Mouse (Mus musculus): ENCODE measurements around the gene Ddi2. TPM values are rescaled to one million over a fixed set of nuclear protein-coding genes. Genes with fewer than 3 reads are reported as not detected.

Gene Ddi2
- polyA plus RNA-seq, 1 experiment, result 30.9 TPM

DNA sequence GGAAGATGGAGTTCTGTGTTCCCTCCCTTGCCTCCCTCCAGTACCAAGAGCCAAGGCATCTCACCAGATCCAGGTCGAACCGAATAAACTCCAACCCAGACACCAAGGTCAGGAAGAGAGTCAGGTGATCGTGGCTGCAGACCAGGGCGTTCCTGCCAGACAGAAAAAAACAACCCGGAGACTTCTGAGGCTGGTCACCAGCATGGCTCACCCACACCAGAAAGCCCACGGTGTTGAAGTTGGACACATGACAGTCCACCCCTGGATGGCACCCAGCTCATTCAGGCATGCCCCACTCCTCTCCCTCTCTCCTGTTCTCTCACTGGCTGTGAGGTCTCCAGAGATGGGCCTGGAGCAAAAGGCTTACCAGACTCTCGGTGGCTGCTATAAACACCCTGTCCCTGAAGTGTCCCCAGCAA lies 81.9 kb downstream of the Ddi2 start:
- no peak for TF ChIP-seq POLR2A (IDR thresholded peaks at IDR 0.05; ENCODE audit: low read depth, low read length)
- no peak for TF ChIP-seq CTCF (IDR thresholded peaks at IDR 0.05; ENCODE audit: borderline replicate concordance, insufficient read depth, low read length)
- Histone ChIP-seq H3K4me1 (ENCODE audit: control insufficient read depth, insufficient read depth, low read length) (0 out of 2 replicates have a peak, but pooled peaks cover 2% of the 10 kb centered on the region), H3K27ac (ENCODE audit: insufficient read depth, low read length) (no peak overlapping the region), H3K4me3 (ENCODE audit: insufficient read depth, low read length) (no peak overlapping the region)

- Histone ChIP-seq H3K4me1 (ENCODE audit: control insufficient read depth, insufficient read depth, low read length) (0 out of 2 replicates have a peak, but pooled peaks cover 2% of the 10 kb centered on the region), H3K4me3 (ENCODE audit: insufficient read depth, low read length) (no peak overlapping the region), H3K27ac (ENCODE audit: insufficient read depth, low read length) (no peak overlapping the region)
- TF ChIP-seq POLR2A (IDR thresholded peaks at IDR 0.05; ENCODE audit: low read depth, low read length), result no peak
- no peak for TF ChIP-seq CTCF (IDR thresholded peaks at IDR 0.05; ENCODE audit: borderline replicate concordance, insufficient read depth, low read length)
These were observed 83.7 kb downstream of the Ddi2 start for GRCm38 (mm10) chr4:141639474-141639873.

- no peak overlapping the region for H3K27ac ChIP-seq (ENCODE audit: insufficient read depth, low read length)
- no peak for TF ChIP-seq POLR2A (IDR thresholded peaks at IDR 0.05; ENCODE audit: low read depth, low read length)
- TF ChIP-seq CTCF (IDR thresholded peaks at IDR 0.05; ENCODE audit: borderline replicate concordance, insufficient read depth, low read length), result no peak
- H3K4me1 ChIP-seq (ENCODE audit: control insufficient read depth, insufficient read depth, low read length), result no peaks in the 10 kb centered on the region
- H3K4me3 ChIP-seq (ENCODE audit: insufficient read depth, low read length), result no peak overlapping the region
These were observed 86.5 kb downstream of the Ddi2 start for GRCm38 (mm10) chr4:141636693-141637092.

DNA sequence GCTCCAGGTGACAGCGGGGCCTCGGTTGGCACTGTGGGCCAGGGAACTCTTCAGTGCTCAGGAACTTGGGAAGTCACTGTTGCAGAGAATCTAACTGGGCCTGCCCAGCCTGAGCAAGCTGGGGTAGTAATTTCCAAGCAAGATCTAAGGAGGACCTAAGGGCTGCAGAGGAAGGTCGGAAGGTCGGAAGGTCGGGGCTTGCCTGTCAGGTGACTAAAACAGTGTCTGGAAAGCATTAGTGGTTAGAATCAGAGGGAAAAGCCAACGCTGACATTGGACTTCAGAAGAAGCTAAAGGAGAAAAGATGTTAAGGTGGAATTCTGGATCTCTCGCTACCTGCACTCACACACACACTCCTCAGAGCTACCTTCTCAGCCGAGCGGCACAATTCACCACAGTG lies 87.2 kb downstream of the Ddi2 start:
- TF ChIP-seq CTCF (IDR thresholded peaks at IDR 0.05; ENCODE audit: borderline replicate concordance, insufficient read depth, low read length) (no peak), POLR2A (IDR thresholded peaks at IDR 0.05; ENCODE audit: low read depth, low read length) (no peak)
- Histone ChIP-seq H3K27ac (ENCODE audit: insufficient read depth, low read length) (no peak overlapping the region), H3K4me3 (ENCODE audit: insufficient read depth, low read length) (no peak overlapping the region), H3K4me1 (ENCODE audit: control insufficient read depth, insufficient read depth, low read length) (no peaks in the 10 kb centered on the region)

- Histone ChIP-seq H3K4me3 (ENCODE audit: insufficient read depth, low read length) (no peak overlapping the region), H3K27ac (ENCODE audit: insufficient read depth, low read length) (no peak overlapping the region)
- TF ChIP-seq CTCF (IDR thresholded peaks at IDR 0.05; ENCODE audit: borderline replicate concordance, insufficient read depth, low read length) (no peak), POLR2A (IDR thresholded peaks at IDR 0.05; ENCODE audit: low read depth, low read length) (no peak)
These were observed 90.9 kb downstream of the Ddi2 start for GRCm38 (mm10) chr4:141632111-141632873.

GRCm38 (mm10) chr4:141631250-141631649 lies 92.0 kb downstream of the Ddi2 start:
- Histone ChIP-seq H3K4me1 (ENCODE audit: control insufficient read depth, insufficient read depth, low read length) (no peaks in the 10 kb centered on the region), H3K27ac (ENCODE audit: insufficient read depth, low read length) (no peak overlapping the region), H3K4me3 (ENCODE audit: insufficient read depth, low read length) (no peak overlapping the region)
- TF ChIP-seq POLR2A (IDR thresholded peaks at IDR 0.05; ENCODE audit: low read depth, low read length) (no peak), CTCF (IDR thresholded peaks at IDR 0.05; ENCODE audit: borderline replicate concordance, insufficient read depth, low read length) (no peak)

More at GRCm38 (mm10) chr4:141632111-141632873, 90.9 kb downstream of the Ddi2 start:
- no peaks in the 10 kb centered on the region for H3K4me1 ChIP-seq (ENCODE audit: control insufficient read depth, insufficient read depth, low read length)

GRCm38 (mm10) chr4:141630021-141630420 lies 93.2 kb downstream of the Ddi2 start:
- no peaks in the 10 kb centered on the region for H3K4me1 ChIP-seq (ENCODE audit: control insufficient read depth, insufficient read depth, low read length)
- H3K27ac ChIP-seq (ENCODE audit: insufficient read depth, low read length), result no peak overlapping the region
- TF ChIP-seq POLR2A (IDR thresholded peaks at IDR 0.05; ENCODE audit: low read depth, low read length) (no peak), CTCF (IDR thresholded peaks at IDR 0.05; ENCODE audit: borderline replicate concordance, insufficient read depth, low read length) (no peak)
- H3K4me3 ChIP-seq (ENCODE audit: insufficient read depth, low read length), result no peak overlapping the region

GRCm38 (mm10) chr4:141628661-141629060 lies 94.6 kb downstream of the Ddi2 start:
- no peaks in the 10 kb centered on the region for H3K4me1 ChIP-seq (ENCODE audit: control insufficient read depth, insufficient read depth, low read length)
- H3K4me3 ChIP-seq (ENCODE audit: insufficient read depth, low read length), result no peak overlapping the region
- H3K27ac ChIP-seq (ENCODE audit: insufficient read depth, low read length), result no peak overlapping the region
- TF ChIP-seq POLR2A (IDR thresholded peaks at IDR 0.05; ENCODE audit: low read depth, low read length) (no peak), CTCF (IDR thresholded peaks at IDR 0.05; ENCODE audit: borderline replicate concordance, insufficient read depth, low read length) (no peak)

Other genes starting within 250 kb of the Ddi2 start
- 20.7 and 21.2 TPM in 2 replicates for gene Spen, start 184.8 kb downstream of the Ddi2 start, polyA plus RNA-seq (2011; ENCODE audit: insufficient read length, low read depth, missing spikeins)
- 72.4 and 90.1 TPM in 2 replicates for gene Fblim1, start 117.3 kb downstream of the Ddi2 start, polyA plus RNA-seq (2011; ENCODE audit: insufficient read length, low read depth, missing spikeins)
- not detected in 2 replicates for gene Tmem82, start 104.8 kb downstream of the Ddi2 start, polyA plus RNA-seq (2011; ENCODE audit: insufficient read length, low read depth, missing spikeins)
- gene Slc25a34, start 99.6 kb downstream of the Ddi2 start, polyA plus RNA-seq (2011; ENCODE audit: insufficient read length, low read depth, missing spikeins), result 0.19 TPM in 1 of 2 replicates, not detected in the other
- gene Plekhm2, start 58.5 kb downstream of the Ddi2 start, polyA plus RNA-seq (2011; ENCODE audit: insufficient read length, low read depth, missing spikeins), result 22.5 and 29.8 TPM in 2 replicates
- gene Rsc1a1, start 37.8 kb downstream of the Ddi2 start, polyA plus RNA-seq (2011; ENCODE audit: insufficient read length, low read depth, missing spikeins), result 5.1 and 5.3 TPM in 2 replicates
- gene Agmat, start 23.3 kb upstream of the Ddi2 start, polyA plus RNA-seq (2011; ENCODE audit: insufficient read length, low read depth, missing spikeins), result not detected in 2 replicates
- 10.0 and 11.3 TPM in 2 replicates for gene Dnajc16, start 67.5 kb upstream of the Ddi2 start, polyA plus RNA-seq (2011; ENCODE audit: insufficient read length, low read depth, missing spikeins)
- 10.0 and 13.2 TPM in 2 replicates for gene Casp9, start 70.2 kb upstream of the Ddi2 start, polyA plus RNA-seq (2011; ENCODE audit: insufficient read length, low read depth, missing spikeins)
- not detected in 2 replicates for gene Cela2a, start 102.7 kb upstream of the Ddi2 start, polyA plus RNA-seq (2011; ENCODE audit: insufficient read length, low read depth, missing spikeins)
- not detected in 2 replicates for gene Ctrc, start 122.9 kb upstream of the Ddi2 start, polyA plus RNA-seq (2011; ENCODE audit: insufficient read length, low read depth, missing spikeins)
- gene Efhd2, start 151.5 kb upstream of the Ddi2 start, polyA plus RNA-seq (2011; ENCODE audit: insufficient read length, low read depth, missing spikeins), result 25.3 and 28.7 TPM in 2 replicates

All from embryonic fibroblast, embryonic 13.5 days (primary cell).